Mouse (Mus musculus): ENCODE data around the gene Zc3h12d.
A peak's percentile ranks its signal among the peaks of the same experiment; 100 is the strongest.

Gene Zc3h12d

DNA sequence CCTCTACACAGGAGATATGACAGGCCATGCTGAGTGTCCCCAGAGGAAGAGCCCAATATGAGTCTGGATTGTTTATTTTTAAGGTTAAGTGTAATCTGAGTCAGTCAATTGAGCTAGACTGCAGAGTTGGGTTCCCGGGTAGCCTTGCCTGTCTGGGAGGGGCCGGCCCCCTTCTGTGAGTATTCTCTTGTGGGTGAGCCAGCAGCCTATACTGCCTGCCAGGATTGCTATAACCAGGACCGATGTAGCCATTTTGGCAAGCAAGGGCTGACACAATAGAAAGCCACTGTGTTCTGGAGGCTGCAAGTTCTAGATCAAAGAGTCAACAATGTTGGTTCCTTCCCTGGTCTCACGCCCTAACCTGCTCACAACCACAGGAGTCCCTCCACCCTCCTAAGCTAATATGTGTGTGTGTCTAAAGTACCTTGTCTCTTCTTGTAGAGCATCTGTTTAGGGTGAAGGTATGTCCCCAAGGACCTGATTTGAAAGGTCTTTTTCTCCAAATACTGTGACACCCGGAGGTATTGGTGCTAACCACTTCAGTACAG, 6.7 kb downstream of the Zc3h12d start:
- no peak for DNase-seq (ENCODE audit: low read depth, low spot score)

DNA sequence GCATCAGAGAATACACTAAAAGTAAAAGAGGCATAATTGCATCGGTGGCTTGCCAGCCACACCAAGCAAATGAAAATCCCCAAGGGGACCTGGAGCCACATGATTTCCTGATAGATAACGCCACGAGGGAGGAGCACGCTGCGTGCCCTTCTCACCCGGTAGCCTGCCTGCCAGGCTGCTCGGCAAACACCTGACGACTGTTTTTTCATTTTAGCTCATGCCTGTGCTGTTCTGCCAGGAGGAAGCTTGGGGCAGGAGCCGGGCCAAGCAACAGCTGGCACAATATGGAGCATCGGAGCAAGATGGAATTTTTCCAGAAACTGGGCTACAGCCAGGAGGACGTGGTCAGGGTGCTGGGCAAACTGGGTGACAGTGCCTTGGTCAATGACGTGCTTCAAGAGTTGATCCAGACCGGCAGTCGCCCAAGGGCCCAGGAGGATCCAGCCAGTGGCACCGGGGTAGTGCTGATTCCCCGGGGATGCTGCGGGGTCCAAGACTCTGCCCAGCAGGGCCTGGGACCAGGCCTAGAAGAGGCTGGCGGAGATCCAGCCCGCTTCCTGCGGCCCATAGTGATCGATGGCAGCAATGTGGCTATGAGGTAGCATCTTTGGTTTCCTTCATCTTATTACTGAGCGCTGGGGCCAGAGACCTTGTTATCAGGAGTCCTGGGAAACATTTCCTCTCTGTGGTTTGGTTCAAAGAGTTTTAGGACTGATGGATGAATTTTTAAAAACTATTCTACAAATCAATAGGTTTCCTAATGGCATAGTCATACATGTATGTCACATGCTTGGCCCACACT, 7.5 kb downstream of the Zc3h12d start:
- DNase-seq (ENCODE audit: low read depth, low spot score) = no peak

DNA sequence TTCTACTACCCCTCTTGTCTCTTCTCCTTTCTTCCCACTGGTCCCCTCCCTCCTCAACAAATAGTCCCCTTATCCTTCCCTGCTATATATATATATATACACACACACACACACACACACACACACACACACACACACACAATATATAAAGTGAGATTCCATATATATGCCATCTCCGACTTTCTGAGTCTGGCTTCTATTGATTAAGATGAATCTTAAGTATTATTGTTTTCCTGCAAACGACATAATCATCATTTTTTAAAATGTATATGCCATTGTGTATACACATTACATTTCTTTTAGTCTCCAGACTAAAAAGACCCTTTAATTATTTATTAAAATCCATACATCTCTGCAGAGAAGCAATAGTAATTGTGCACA, 8.1 kb downstream of the Zc3h12d start:
- no peak for DNase-seq (ENCODE audit: low read depth, low spot score)

DNA sequence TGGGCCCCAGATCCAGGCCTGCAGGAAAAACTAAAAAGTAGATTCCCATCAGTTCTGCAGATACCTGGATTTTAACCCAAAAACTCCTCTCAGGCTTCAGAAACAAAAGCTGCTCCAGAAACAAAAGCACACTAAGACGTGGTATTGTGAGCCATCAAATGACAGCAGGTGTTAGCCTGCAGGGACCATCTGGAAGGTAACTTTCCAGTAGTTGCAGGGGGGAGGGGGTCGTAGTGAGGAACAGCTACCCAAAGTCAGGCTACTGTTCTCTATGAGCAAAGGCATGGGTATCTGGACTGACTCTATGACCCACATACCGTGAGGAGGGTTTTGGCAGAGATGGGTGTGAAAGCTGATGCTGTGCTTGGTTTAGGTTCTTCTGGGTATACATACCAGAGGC, 8.5 kb downstream of the Zc3h12d start:
- no peak for DNase-seq (ENCODE audit: low read depth, low spot score)

DNA sequence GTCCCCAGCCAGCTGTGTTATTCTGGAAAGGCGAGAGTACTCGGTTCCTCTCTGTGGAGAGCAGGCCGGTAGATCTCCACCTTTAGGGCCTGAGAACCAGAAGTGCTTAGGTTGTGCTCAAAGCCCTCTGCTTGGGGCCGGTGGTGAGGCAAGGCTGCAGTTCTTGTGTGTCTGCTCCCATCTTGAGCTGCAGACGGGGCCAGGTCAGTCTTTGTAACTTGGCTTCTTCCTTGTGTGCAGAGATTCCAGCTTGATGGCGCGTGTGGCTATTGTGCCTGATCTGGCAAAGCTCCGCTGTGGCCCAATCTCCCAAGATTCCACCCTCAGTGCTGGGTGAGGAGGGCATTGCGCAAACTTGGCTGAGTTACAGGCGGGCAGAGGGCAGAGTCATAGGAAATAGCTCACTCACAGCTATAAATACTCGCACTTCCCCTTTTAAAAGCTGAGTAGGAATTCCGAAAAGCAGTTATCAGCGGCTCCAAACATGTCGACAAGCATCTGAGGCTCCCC, 9.4 kb downstream of the Zc3h12d start:
- DNase-seq (ENCODE audit: low read depth, low spot score) = no peak

DNA sequence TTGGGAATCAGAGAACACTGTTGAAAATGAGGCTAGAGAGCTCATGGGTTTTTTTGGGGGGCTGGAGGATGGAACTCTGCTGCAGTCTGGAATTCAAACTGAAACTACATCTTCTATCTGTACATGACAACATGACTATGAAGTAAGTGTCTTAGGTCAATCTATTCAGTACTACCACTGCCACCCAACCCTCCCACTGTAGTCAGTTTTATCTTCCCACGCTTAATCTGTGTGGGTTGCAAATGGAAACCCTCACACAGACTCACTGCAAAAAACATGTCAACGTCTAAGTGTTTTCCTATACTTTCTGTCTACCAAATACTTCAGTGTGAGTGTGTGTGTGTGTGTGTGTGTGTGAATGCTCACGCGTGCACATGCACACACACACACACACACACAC, 10.9 kb downstream of the Zc3h12d start:
- DNase-seq (ENCODE audit: low read depth, low spot score) = no peak

DNA sequence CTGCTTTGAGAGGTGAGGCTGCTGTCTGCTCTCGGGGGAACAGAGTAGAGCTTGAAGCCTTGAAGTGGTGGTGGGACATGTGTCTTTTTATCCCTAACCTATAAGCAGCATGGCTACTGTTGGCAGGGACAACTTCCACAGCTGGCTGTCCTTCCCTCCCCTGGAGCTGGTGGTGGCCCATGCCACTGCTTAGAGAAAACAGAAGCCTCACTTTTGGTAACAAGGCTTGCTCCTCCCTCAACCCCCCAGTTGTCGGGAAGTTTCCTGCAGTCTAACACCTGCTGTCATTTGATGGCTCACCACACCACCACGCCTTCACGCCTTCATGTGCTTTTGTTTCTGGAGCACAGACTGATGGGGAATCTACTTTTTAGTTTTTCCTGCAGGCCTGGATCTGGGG, 11.9 kb downstream of the Zc3h12d start:
- DNase-seq (ENCODE audit: low read depth, low spot score) = no peak

DNA sequence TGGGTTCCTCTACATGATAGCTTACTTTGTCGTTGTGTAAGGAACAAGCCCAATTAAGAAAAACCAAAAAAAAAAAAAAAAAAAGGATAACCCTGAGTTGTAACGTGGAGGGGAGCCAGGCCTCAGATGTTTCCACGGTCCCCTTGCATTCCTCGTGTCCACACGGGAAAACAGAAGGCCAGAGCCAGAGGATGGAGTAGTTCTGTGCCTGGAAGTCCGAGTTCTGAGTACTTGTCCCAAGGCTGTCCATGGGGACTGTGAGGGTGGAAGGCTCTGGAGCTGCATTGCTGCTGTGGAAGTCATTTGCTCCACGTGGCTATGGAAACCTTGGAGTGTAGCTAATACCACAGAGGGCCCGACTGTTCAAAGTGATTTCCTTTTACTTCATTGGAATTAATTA, 12.9 kb downstream of the Zc3h12d start:
- DNase-seq (ENCODE audit: low read depth, low spot score) = no peak

DNA sequence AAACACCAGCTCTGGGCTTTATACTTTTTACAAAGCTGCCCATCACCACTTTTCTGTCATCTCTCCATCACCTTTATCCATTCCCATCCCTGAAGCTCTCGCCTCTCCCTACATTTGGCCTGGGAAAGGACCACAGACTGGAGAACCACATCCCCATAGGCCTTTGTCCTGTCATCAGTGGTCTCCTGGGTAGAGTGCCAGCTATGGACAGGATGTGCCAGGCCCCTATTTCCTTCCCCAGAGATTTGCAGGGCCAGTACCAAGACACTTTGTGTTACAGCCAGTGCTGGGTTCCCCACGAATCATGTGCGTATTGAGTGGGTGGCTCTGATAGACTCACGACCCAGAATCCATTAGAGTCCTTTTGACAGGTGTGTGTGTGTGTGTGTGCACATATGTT, 13.7 kb downstream of the Zc3h12d start:
- DNase-seq (ENCODE audit: low read depth, low spot score) = no peak

DNA sequence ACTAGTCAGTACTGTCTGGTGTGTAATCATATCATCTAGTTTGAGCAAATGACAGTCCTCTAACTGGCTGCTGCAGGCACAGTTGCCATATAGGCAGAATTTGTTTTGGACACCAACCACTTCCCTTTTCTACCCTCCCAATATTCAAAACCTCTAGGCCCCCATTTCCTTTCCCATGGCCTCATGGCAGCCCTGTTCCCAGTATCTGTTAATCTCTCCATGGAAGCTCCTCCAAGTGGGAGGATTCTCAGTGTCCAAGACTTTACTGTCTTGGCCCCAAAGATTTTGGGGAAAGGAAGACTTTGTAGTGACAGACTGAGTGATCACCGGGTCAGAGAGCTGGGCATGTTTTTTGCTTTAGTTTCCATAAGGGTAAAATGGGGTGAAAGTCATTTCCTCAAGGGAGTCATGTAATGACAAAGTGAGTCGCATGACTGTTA, 14.9 kb downstream of the Zc3h12d start:
- DNase-seq (ENCODE audit: low read depth, low spot score) = no peak

DNA sequence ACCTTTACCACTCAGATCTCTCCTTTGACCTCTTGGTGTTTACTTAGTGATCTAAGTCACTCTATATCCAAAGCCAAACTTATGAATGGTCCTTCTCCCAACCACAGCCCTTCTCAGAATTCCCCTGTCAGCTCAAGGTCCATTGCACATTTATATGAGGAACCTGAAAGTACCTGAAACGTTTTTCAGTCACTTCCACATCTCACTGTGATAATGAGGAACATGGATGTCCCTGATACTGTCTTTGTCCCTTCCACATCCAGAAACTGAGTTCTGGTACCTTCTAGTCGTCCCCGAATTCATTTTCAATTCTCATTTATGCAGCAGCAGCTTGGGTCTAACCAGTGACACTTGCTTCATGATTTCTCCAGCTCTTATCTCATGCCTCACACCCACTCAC, 19.6 kb downstream of the Zc3h12d start:
- DNase-seq (ENCODE audit: low read depth, low spot score) = no peak

DNA sequence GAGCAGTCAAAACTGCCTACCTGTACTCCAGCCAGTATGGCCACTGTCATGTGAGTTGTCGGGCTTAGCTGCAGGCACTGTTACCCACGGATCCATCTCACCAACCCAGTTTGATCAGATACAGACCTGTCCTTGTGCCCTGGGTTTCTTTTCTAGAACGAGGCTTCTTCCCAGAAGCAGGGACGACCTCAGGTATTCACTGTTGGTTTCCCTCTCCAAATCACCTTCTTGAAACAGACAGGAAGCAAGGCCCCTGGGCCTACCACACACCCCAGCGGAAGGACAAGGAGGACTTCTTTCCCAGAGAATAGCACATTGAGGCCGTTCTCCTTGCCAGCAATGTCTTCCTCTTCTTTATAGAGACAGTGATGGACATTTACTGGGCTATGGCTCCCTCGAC, 28.2 kb downstream of the Zc3h12d start:
- DNase-seq (ENCODE audit: low read depth, low spot score) = no peak

DNA sequence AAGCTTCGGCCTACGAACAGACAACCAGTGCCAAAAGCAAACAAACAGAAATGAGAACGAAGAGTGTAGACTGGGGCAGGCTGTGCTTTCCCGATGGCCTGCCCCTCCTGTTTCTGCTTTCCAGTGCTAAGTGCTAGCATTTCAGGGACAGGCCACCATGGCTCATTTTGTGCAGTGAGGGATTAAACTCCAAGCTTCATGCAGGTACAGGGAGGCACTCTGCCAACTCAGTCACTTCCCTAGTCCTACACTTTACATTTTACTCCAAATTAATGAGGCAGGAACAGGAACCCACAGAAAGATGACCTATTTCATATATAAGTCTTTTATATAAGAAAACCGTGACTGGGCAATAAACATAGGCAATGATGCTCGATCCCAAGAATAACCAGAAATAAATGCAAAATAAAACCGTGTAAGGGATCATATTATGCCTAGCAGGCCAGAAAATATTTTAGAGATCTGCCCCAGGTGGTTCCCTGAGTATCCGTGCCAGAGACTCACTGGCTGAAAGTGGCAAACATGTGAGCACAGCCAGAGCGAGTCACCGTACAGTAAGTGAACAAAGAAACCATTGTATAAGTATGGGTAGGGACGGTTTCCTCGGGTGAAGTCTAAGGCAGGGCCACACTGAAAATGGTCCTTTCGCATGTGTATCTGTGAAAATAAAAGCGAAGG, 29.1 kb downstream of the Zc3h12d start:
- no peak for DNase-seq (ENCODE audit: low read depth, low spot score)

DNA sequence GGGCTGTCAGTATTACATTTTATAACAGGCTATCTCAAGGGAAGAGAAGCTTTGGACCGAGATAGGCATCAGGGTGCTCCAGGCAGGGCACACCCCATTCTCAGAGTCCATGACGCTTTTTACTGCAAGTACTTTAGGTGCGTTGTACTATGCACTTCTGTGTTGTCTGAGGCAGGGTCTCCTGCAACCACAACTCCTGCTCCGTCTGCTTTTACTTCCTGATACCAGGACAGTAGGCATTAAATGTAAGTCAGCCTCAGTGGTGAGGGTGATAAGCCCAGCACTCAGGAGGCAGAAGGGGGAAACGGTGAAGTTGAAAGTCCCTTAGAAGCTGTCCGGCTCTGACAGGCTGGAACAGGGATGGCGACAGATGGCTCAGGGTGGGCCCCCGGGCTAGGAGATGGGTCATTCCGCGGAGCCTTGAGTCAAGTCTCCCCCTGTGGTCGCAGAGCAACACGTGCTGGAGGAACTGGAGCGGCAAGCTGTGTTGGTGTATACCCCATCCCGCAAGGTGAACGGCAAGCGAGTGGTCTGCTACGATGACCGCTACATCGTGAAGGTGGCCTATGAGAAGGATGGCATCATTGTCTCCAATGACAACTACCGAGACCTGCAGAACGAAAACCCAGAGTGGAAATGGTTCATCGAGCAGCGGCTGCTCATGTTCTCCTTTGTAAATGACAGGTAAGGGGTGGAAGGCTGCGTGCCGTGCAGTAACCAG, 29.8 kb downstream of the Zc3h12d start:
- no peak for DNase-seq (ENCODE audit: low read depth, low spot score)

DNA sequence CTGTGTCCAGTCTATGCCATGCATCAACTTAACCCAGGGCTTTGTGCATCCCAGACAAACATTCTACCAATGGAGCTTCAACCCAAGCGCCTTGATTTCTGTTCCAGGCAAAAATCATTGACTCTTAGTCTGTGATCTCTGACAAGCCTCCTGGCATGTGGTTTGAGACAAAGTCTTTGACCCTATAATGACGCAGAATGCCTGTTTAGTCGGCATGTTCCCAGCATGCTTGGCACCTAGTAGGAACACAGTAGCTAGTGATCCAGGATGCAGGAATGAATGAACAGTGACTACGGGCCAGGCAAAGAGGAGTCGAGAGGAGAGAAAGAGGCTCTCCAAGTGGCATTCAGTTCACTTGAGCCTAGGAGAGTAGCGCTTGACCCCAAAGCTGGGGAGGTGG, 31.1 kb downstream of the Zc3h12d start:
- no peak for DNase-seq (ENCODE audit: low read depth, low spot score)

DNA sequence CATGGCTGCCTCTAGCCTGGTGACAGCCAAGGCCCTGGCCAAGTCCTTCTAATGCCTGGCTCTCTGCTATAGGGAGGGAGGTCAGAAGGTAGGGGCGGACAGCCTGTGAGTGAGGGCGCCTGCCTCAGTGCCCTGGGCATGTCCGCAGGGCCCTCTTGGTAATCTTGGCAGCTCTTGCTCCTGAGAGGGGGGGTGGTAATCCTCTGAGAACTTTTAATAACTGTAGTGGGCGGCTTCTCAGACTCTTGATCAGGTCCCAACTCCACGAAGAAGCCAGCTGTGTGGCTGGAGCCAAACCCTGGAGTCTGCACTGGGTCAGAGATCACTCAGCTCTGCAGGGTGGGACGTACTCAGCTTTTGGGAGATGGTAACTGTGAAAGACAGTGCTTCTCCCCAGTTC, 31.9 kb downstream of the Zc3h12d start:
- no peak for DNase-seq (ENCODE audit: low read depth, low spot score)

DNA sequence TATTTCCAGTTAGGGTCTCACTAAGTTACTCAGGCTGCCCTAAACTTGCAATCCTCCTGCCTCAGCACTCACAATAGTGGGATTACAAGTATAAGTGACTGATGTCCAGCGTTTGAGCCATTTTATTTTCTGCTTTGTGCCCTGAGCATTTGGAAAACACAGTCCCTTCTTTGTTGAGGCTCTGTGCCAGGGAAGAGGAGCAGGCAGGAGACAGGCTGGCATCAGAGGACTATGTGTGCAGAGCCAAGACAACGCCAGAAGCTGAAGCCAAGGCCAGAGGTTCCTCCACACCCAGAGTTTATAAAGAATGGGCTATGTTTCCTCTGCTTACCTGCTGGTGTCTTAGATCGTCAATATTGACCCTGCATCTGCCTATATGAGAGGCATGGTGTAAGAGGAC, 32.5 kb downstream of the Zc3h12d start:
- DNase-seq (ENCODE audit: low read depth, low spot score) = no peak

DNA sequence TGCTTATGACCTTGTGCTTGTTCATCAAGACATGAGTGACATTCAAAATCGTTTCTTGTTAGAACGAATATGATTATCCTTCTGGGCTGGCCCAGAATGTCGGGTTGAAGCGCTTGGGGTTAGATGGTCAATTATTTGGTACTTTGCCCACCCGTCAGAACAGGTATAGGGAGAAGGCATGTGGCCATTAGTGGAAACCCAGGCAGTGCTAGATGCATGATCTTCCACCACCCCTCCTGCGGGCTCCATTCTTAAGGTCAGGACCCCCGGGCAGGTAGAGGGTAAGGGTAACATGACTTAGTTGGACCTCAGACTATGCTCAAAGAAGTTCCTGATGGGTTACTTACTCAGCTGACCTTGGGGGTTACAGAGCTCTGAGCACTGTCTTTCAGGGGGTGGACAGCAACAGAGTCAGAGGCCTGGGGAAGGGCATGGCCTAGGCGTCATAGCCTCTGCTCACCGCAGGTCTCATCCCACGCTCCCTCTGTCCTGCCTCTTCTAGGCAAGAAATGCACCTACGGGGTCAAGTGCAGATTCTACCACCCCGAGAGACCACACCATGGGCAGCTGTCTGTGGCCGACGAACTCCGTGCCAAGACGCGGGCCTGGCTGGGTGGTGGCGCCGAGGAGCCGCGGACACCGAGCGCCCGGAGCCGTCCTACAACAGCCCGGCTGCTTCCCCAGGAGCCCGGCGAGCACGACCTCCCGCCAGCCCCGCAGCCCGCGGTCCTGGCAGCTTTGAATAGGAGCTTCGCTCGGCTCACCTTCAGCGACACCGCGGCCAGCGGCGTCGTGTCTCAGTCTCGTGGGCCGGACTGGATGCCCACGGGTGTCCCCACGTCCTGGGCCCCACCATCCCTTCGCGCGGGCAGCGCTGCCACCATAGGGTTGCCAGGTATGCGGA, 34.7 kb downstream of the Zc3h12d start:
- peak; percentile 31 for DNase-seq (ENCODE audit: low read depth, low spot score)

DNA sequence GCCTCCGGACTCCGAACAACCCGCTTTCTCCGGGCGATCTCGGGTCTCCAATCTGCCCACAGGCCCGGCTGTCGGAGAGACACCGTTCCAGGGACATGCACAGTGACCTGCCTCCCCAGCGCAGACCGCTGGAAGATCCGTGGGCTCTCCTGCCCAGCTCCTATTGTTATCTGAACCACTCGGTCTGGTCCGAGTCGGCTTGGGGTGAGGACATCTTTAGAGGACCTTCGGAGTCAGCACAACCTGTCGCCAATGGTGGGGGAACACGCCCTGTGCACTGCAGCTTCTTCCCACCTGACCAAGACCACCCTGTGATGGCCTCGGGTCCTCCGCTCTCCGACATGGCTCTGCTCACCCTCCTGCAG, 35.4 kb downstream of the Zc3h12d start:
- no peak for DNase-seq (ENCODE audit: low read depth, low spot score)

DNA sequence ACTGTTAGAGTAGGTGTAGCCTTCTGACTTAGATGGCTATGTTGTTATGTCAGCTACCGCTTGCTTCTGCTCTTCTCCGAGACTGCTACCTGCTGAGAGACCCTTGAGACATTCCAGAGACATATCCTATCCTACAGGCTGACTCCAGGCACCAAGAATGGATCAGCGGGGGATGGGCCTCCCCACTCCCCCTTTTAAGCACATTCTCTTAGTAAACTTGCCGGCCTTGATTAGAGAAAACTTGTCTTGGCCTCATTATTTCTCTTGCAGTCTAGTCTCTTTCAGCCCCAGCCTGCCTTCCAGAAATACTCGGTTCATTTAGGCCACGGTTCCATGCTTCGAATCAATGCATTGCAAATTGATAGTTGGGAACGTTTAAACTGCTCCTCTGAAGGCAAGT, 37.5 kb downstream of the Zc3h12d start:
- no peak for DNase-seq (ENCODE audit: low read depth, low spot score)

Measured in embryo, embryonic 11.5 days (tissue).